Mouse (Mus musculus) spleen, adult 2 months (tissue): ENCODE measurements around the gene Plekha5.

ENCODE experiments used
- CTCF ChIP-seq: fragments of 200-500 bp; IDR thresholded peaks from 2 replicates; pipeline ENCODE4 v1.5.1; 2011; ENCODE audit warnings: mild to moderate bottlenecking, inconsistent platforms; ENCODE audit not compliant: insufficient read depth, insufficient read length, insufficient replicate concordance; ENCODE audit errors: extremely low read depth
- POLR2A ChIP-seq: fragments of 200-500 bp; IDR thresholded peaks from 2 replicates; pipeline ENCODE4 v1.6.1; 2011; ENCODE audit warnings: low read depth, low read length, inconsistent platforms

GRCm38 (mm10) chr6:140515550-140515949, 91.7 kb downstream of the Plekha5 start:
- TF ChIP-seq POLR2A (no peak), CTCF (no peak)
